Mouse (Mus musculus): ENCODE measurements around the gene Ntrk2. TPM values are rescaled to one million over a fixed set of nuclear protein-coding genes. Genes with fewer than 3 reads are reported as not detected.

The Ntrk2 gene
- total and polyA plus RNA-seq, 2 experiments from 2014 or later, result 0.92 to 2.9 TPM

DNA sequence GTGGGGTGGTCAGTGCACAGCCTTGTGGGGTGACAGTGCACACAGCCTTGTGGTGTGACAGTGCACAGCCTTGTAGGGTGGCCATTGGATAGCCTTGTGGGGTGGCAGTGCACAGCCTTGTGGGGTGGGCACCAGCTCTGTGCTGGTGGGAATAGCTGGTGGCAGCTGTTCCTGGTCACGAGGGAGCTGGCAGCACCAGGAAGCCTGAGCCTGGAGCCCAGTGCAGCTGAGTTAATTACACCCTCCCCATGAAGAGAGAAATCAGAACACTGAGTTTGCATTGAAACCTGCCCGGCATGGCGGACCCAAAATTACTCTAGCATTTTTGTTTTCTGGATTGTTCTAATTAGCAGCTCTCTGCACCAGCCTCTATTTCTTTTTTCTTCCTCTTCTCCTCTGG is 259.3 kb downstream of the Ntrk2 start:
- 82% methylated on average over 3 of the region's 3 CpGs for WGBS
- no peaks in the 10 kb centered on the region for H3K27me3 ChIP-seq (ENCODE audit: control insufficient read depth, insufficient read depth, low read length)

DNA sequence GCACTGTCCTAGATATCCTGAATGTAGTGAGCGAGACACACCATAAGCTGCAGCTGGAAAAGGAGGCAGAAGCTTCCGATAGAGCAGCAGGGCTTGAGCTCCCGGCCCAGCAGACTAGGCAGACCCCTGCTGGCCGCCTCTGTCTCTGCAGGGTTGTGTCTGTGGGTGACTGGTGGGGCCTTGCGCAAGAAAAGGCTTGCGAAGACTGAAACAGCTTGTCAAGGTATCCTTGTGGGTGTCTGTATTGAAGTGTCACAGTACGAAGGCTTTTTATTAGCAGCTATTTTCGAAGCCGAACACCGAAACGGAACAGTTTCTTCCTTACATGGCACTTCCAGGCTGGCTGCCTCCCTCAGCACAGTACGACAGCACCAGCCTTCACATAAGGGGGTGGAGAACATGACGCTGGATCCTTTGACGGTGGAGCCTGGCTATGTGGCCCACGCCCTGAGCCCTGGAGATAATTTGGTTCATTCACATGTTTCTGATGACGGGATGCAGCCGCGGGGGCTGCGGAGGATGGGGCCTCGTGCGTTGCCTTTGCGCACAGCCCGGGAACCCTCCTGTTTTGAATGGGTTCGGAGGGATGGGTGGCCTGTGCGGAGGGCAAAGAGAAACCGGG is 267.4 kb downstream of the Ntrk2 start:
- 23% methylated on average over 26 of the region's 26 CpGs for WGBS
- H3K9ac ChIP-seq (replicated peaks; ENCODE audit: low read depth, low read length), result no peak overlapping the region
- ATAC-seq (ENCODE audit: insufficient read depth, low read depth), result peak; percentile 80

More for the DNA sequence above, 259.3 kb downstream of the Ntrk2 start:
- H3K9me3 ChIP-seq (replicated peaks; ENCODE audit: control insufficient read depth, low read length), result no peaks in the 10 kb centered on the region
- H3K4me3 ChIP-seq (ENCODE audit: low read depth, low read length), result no peak overlapping the region
- no peak overlapping the region for H3K27ac ChIP-seq (ENCODE audit: low read depth)
- no peaks in the 10 kb centered on the region for H3K36me3 ChIP-seq (replicated peaks; ENCODE audit: control insufficient read depth, insufficient read depth, low read length)
- ATAC-seq (ENCODE audit: insufficient read depth, low read depth), result no peak
- H3K4me2 ChIP-seq (ENCODE audit: low read depth, low read length), result no peak overlapping the region
- DNase-seq (ENCODE audit: low spot score), result no peak
- TF ChIP-seq CTCF (IDR thresholded peaks at IDR 0.05; ENCODE audit: low read depth), result no peak
- no peak for TF ChIP-seq EP300 (IDR thresholded peaks at IDR 0.05; ENCODE audit: low read depth)
- no peaks in the 10 kb centered on the region for H3K4me1 ChIP-seq (ENCODE audit: control insufficient read depth, insufficient read depth)
- H3K9ac ChIP-seq (replicated peaks; ENCODE audit: low read depth, low read length), result no peak overlapping the region

GRCm38 (mm10) chr13:59076489-59076888 is 270.1 kb downstream of the Ntrk2 start:
- no peaks in the 10 kb centered on the region for H3K4me1 ChIP-seq (ENCODE audit: control insufficient read depth, insufficient read depth)
- H3K36me3 ChIP-seq (replicated peaks; ENCODE audit: control insufficient read depth, insufficient read depth, low read length), result no peaks in the 10 kb centered on the region
- ATAC-seq (ENCODE audit: insufficient read depth, low read depth), result no peak
- no peaks in the 10 kb centered on the region for H3K9me3 ChIP-seq (replicated peaks; ENCODE audit: control insufficient read depth, low read length)
- no peak overlapping the region for H3K27ac ChIP-seq (ENCODE audit: low read depth)
- H3K27me3 ChIP-seq (ENCODE audit: control insufficient read depth, insufficient read depth, low read length), result peaks cover 30% of the 10 kb centered on the region; the same call in 1 of the 2 replicates
- H3K4me3 ChIP-seq (ENCODE audit: low read depth, low read length), result no peak overlapping the region
- no peak overlapping the region for H3K9ac ChIP-seq (replicated peaks; ENCODE audit: low read depth, low read length)
- WGBS, result 35% methylated on average over 4 of the region's 4 CpGs
- no peak overlapping the region for H3K4me2 ChIP-seq (ENCODE audit: low read depth, low read length)
- DNase-seq (ENCODE audit: low spot score), result no peak
- TF ChIP-seq EP300 (IDR thresholded peaks at IDR 0.05; ENCODE audit: low read depth) (no peak), CTCF (IDR thresholded peaks at IDR 0.05; ENCODE audit: low read depth) (no peak)

More for the DNA sequence above, 267.4 kb downstream of the Ntrk2 start:
- no peaks in the 10 kb centered on the region for H3K9me3 ChIP-seq (replicated peaks; ENCODE audit: control insufficient read depth, low read length)
- H3K4me1 ChIP-seq (ENCODE audit: control insufficient read depth, insufficient read depth), result no peaks in the 10 kb centered on the region
- H3K27me3 ChIP-seq (ENCODE audit: control insufficient read depth, insufficient read depth, low read length), result peaks cover 30% of the 10 kb centered on the region; the same call in 1 of the 2 replicates
- TF ChIP-seq CTCF (IDR thresholded peaks at IDR 0.05; ENCODE audit: low read depth) (peak; percentile 94), EP300 (IDR thresholded peaks at IDR 0.05; ENCODE audit: low read depth) (no peak)
- H3K36me3 ChIP-seq (replicated peaks; ENCODE audit: control insufficient read depth, insufficient read depth, low read length), result no peaks in the 10 kb centered on the region
- H3K4me2 ChIP-seq (ENCODE audit: low read depth, low read length), result peak overlapping the region; percentile 24; the same call in 1 of the 2 replicates
- H3K27ac ChIP-seq (ENCODE audit: low read depth), result no peak overlapping the region
- no peak overlapping the region for H3K4me3 ChIP-seq (ENCODE audit: low read depth, low read length)
- peak; percentile 59 for DNase-seq (ENCODE audit: low spot score)

- no peaks in the 10 kb centered on the region for H3K4me1 ChIP-seq (ENCODE audit: control insufficient read depth, insufficient read depth)
- no peak overlapping the region for H3K27ac ChIP-seq (ENCODE audit: low read depth)
- H3K27me3 ChIP-seq (ENCODE audit: control insufficient read depth, insufficient read depth, low read length), result peaks cover 14% of the 10 kb centered on the region; the same call in 1 of the 2 replicates
- TF ChIP-seq EP300 (IDR thresholded peaks at IDR 0.05; ENCODE audit: low read depth) (no peak), CTCF (IDR thresholded peaks at IDR 0.05; ENCODE audit: low read depth) (no peak)
- DNase-seq (ENCODE audit: low spot score), result no peak
- no peak overlapping the region for H3K4me3 ChIP-seq (ENCODE audit: low read depth, low read length)
- H3K9ac ChIP-seq (replicated peaks; ENCODE audit: low read depth, low read length), result no peak overlapping the region
- H3K4me2 ChIP-seq (ENCODE audit: low read depth, low read length), result no peak overlapping the region
- WGBS, result 52% methylated on average over 7 of the region's 7 CpGs
- H3K9me3 ChIP-seq (replicated peaks; ENCODE audit: control insufficient read depth, low read length), result no peaks in the 10 kb centered on the region
- no peaks in the 10 kb centered on the region for H3K36me3 ChIP-seq (replicated peaks; ENCODE audit: control insufficient read depth, insufficient read depth, low read length)
- no peak for ATAC-seq (ENCODE audit: insufficient read depth, low read depth)
Measured at GRCm38 (mm10) chr13:59079761-59080461, 273.5 kb downstream of the Ntrk2 start.

- 72% methylated on average over 5 of the region's 5 CpGs for WGBS
- H3K36me3 ChIP-seq (replicated peaks; ENCODE audit: control insufficient read depth, insufficient read depth, low read length), result no peaks in the 10 kb centered on the region
- H3K27me3 ChIP-seq (ENCODE audit: control insufficient read depth, insufficient read depth, low read length), result peaks cover 8% of the 10 kb centered on the region; the same call in 1 of the 2 replicates
- H3K9me3 ChIP-seq (replicated peaks; ENCODE audit: control insufficient read depth, low read length), result no peaks in the 10 kb centered on the region
- H3K27ac ChIP-seq (ENCODE audit: low read depth), result no peak overlapping the region
- no peak for TF ChIP-seq EP300 (IDR thresholded peaks at IDR 0.05; ENCODE audit: low read depth)
- no peak for TF ChIP-seq CTCF (IDR thresholded peaks at IDR 0.05; ENCODE audit: low read depth)
- no peak overlapping the region for H3K4me3 ChIP-seq (ENCODE audit: low read depth, low read length)
- H3K4me2 ChIP-seq (ENCODE audit: low read depth, low read length), result no peak overlapping the region
- no peak for DNase-seq (ENCODE audit: low spot score)
- no peaks in the 10 kb centered on the region for H3K4me1 ChIP-seq (ENCODE audit: control insufficient read depth, insufficient read depth)
- no peak overlapping the region for H3K9ac ChIP-seq (replicated peaks; ENCODE audit: low read depth, low read length)
- no peak for ATAC-seq (ENCODE audit: insufficient read depth, low read depth)
Measured at GRCm38 (mm10) chr13:59080468-59080867, 274.1 kb downstream of the Ntrk2 start.

All from heart, postnatal 0 days (tissue).